Mouse (Mus musculus): ENCODE results near the gene Kif11. TPM values are rescaled to one million over a fixed set of nuclear protein-coding genes. Genes with fewer than 3 reads are reported as not detected.

The Kif11 gene
- polyA plus RNA-seq, 1 experiment = 8.9 TPM

GRCm38 (mm10) chr19:37442524-37443286, 66.5 kb downstream of the Kif11 start:
- no peak overlapping the region for H3K27ac ChIP-seq (ENCODE audit: control insufficient read depth, insufficient read depth, low read depth, low read length)
- H3K4me3 ChIP-seq (ENCODE audit: control insufficient read depth, low read depth, low read length) = no peak overlapping the region
- no peaks in the 10 kb centered on the region for H3K4me1 ChIP-seq (ENCODE audit: control insufficient read depth, insufficient read depth, low read length)
- H3K36me3 ChIP-seq (ENCODE audit: control insufficient read depth, insufficient read depth, low read length) = no peaks in the 10 kb centered on the region
- H3K27me3 ChIP-seq (ENCODE audit: control insufficient read depth, insufficient read depth, low read length) = no peaks in the 10 kb centered on the region
- no peak for TF ChIP-seq POLR2A (IDR thresholded peaks at IDR 0.05; ENCODE audit: control insufficient read depth, low read depth, low read length)

GRCm38 (mm10) chr19:37443631-37444140, 67.5 kb downstream of the Kif11 start:
- Histone ChIP-seq H3K27me3 (ENCODE audit: control insufficient read depth, insufficient read depth, low read length) (no peaks in the 10 kb centered on the region), H3K4me1 (ENCODE audit: control insufficient read depth, insufficient read depth, low read length) (no peaks in the 10 kb centered on the region), H3K36me3 (ENCODE audit: control insufficient read depth, insufficient read depth, low read length) (no peaks in the 10 kb centered on the region), H3K4me3 (ENCODE audit: control insufficient read depth, low read depth, low read length) (no peak overlapping the region), H3K27ac (ENCODE audit: control insufficient read depth, insufficient read depth, low read depth, low read length) (no peak overlapping the region)
- TF ChIP-seq CTCF (IDR thresholded peaks at IDR 0.05; ENCODE audit: control insufficient read depth, insufficient read depth, insufficient replicate concordance, low read depth, low read length) (no peak), POLR2A (IDR thresholded peaks at IDR 0.05; ENCODE audit: control insufficient read depth, low read depth, low read length) (no peak)

GRCm38 (mm10) chr19:37448212-37448611, 72.0 kb downstream of the Kif11 start:
- H3K4me1 ChIP-seq (ENCODE audit: control insufficient read depth, insufficient read depth, low read length) = no peaks in the 10 kb centered on the region
- H3K27ac ChIP-seq (ENCODE audit: control insufficient read depth, insufficient read depth, low read depth, low read length) = no peak overlapping the region
- H3K36me3 ChIP-seq (ENCODE audit: control insufficient read depth, insufficient read depth, low read length) = no peaks in the 10 kb centered on the region
- H3K4me3 ChIP-seq (ENCODE audit: control insufficient read depth, low read depth, low read length) = no peak overlapping the region
- no peak for TF ChIP-seq CTCF (IDR thresholded peaks at IDR 0.05; ENCODE audit: control insufficient read depth, insufficient read depth, insufficient replicate concordance, low read depth, low read length)
- no peak for TF ChIP-seq POLR2A (IDR thresholded peaks at IDR 0.05; ENCODE audit: control insufficient read depth, low read depth, low read length)
- H3K27me3 ChIP-seq (ENCODE audit: control insufficient read depth, insufficient read depth, low read length) = no peaks in the 10 kb centered on the region

GRCm38 (mm10) chr19:37449246-37449645, 73.0 kb downstream of the Kif11 start:
- H3K4me3 ChIP-seq (ENCODE audit: control insufficient read depth, low read depth, low read length) = no peak overlapping the region
- H3K27me3 ChIP-seq (ENCODE audit: control insufficient read depth, insufficient read depth, low read length) = no peaks in the 10 kb centered on the region
- no peak for TF ChIP-seq POLR2A (IDR thresholded peaks at IDR 0.05; ENCODE audit: control insufficient read depth, low read depth, low read length)
- no peak for TF ChIP-seq CTCF (IDR thresholded peaks at IDR 0.05; ENCODE audit: control insufficient read depth, insufficient read depth, insufficient replicate concordance, low read depth, low read length)
- H3K27ac ChIP-seq (ENCODE audit: control insufficient read depth, insufficient read depth, low read depth, low read length) = no peak overlapping the region
- H3K4me1 ChIP-seq (ENCODE audit: control insufficient read depth, insufficient read depth, low read length) = no peaks in the 10 kb centered on the region
- no peaks in the 10 kb centered on the region for H3K36me3 ChIP-seq (ENCODE audit: control insufficient read depth, insufficient read depth, low read length)

- Histone ChIP-seq H3K27ac (ENCODE audit: control insufficient read depth, insufficient read depth, low read depth, low read length) (no peak overlapping the region), H3K4me1 (ENCODE audit: control insufficient read depth, insufficient read depth, low read length) (no peaks in the 10 kb centered on the region), H3K27me3 (ENCODE audit: control insufficient read depth, insufficient read depth, low read length) (no peaks in the 10 kb centered on the region), H3K4me3 (ENCODE audit: control insufficient read depth, low read depth, low read length) (no peak overlapping the region), H3K36me3 (ENCODE audit: control insufficient read depth, insufficient read depth, low read length) (no peaks in the 10 kb centered on the region)
- no peak for TF ChIP-seq CTCF (IDR thresholded peaks at IDR 0.05; ENCODE audit: control insufficient read depth, insufficient read depth, insufficient replicate concordance, low read depth, low read length)
- TF ChIP-seq POLR2A (IDR thresholded peaks at IDR 0.05; ENCODE audit: control insufficient read depth, low read depth, low read length) = no peak
Measured at GRCm38 (mm10) chr19:37455528-37455927, 79.3 kb downstream of the Kif11 start.

GRCm38 (mm10) chr19:37455961-37456360, 79.8 kb downstream of the Kif11 start:
- H3K36me3 ChIP-seq (ENCODE audit: control insufficient read depth, insufficient read depth, low read length) = no peaks in the 10 kb centered on the region
- no peak for TF ChIP-seq POLR2A (IDR thresholded peaks at IDR 0.05; ENCODE audit: control insufficient read depth, low read depth, low read length)

GRCm38 (mm10) chr19:37458013-37458412, 81.8 kb downstream of the Kif11 start:
- TF ChIP-seq CTCF (IDR thresholded peaks at IDR 0.05; ENCODE audit: control insufficient read depth, insufficient read depth, insufficient replicate concordance, low read depth, low read length) (no peak), POLR2A (IDR thresholded peaks at IDR 0.05; ENCODE audit: control insufficient read depth, low read depth, low read length) (no peak)
- Histone ChIP-seq H3K27me3 (ENCODE audit: control insufficient read depth, insufficient read depth, low read length) (no peaks in the 10 kb centered on the region), H3K27ac (ENCODE audit: control insufficient read depth, insufficient read depth, low read depth, low read length) (no peak overlapping the region), H3K4me1 (ENCODE audit: control insufficient read depth, insufficient read depth, low read length) (no peaks in the 10 kb centered on the region), H3K4me3 (ENCODE audit: control insufficient read depth, low read depth, low read length) (no peak overlapping the region), H3K36me3 (ENCODE audit: control insufficient read depth, insufficient read depth, low read length) (no peaks in the 10 kb centered on the region)

More at GRCm38 (mm10) chr19:37455961-37456360, 79.8 kb downstream of the Kif11 start:
- no peaks in the 10 kb centered on the region for H3K4me1 ChIP-seq (ENCODE audit: control insufficient read depth, insufficient read depth, low read length)
- no peaks in the 10 kb centered on the region for H3K27me3 ChIP-seq (ENCODE audit: control insufficient read depth, insufficient read depth, low read length)
- no peak overlapping the region for H3K4me3 ChIP-seq (ENCODE audit: control insufficient read depth, low read depth, low read length)
- no peak overlapping the region for H3K27ac ChIP-seq (ENCODE audit: control insufficient read depth, insufficient read depth, low read depth, low read length)

Measured in testis, adult 2 months (tissue).